Mouse (Mus musculus): ENCODE measurements around the gene Kptn.

Gene Kptn

DNA sequence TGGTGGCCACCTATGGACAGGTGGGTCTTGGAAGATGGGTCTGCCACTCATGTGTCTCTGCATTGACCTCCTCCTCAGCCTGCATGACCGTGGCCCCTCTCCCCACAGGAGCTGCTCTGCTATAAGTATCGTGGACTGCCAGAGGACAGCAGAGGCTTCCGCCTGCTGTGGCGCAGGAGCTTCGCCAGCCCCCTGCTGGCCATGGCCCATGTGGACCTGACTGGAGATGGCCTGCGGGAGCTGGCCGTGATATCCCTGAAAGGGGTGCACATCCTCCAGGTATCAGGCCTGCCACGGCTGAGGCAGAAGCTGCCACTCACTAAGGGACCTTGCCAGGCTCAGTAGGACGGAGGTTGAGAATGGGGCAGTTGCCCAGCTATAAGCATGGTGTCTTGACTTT is 6.1 kb downstream of the Kptn start:
- DNase-seq, result no peak

DNA sequence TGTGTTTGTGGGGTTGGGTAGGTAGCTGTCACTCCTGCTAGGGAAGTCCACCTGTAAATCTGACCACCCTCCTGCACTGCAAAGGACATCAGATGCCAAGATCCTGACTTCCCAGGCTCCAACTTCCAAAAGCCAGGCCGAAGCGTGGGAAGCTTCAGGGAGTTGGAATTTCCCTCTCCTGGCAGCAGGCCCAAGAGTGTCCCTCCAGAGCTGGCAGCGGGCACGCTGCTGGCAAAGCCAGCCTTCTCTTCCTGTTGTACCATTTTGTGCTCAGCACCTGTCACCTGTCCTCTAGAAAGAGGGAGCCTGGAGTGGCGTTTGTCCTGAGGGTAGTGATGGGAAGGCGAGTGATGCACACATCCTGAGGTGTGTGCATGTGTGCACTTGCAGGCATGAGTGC is 8.6 kb downstream of the Kptn start:
- DNase-seq, result peak; percentile 93

GRCm38 (mm10) chr7:16128899-16129298 is 9.2 kb downstream of the Kptn start:
- no peak for DNase-seq

- DNase-seq, result peak; percentile 97
These were observed 9.7 kb downstream of the Kptn start, which contains the start of gene Slc8a2 for GRCm38 (mm10) chr7:16129421-16129845. Gene Slc8a2, plus strand, starts transcription at chr7:16129826.

GRCm38 (mm10) chr7:16129846-16130691 is 10.4 kb downstream of the Kptn start:
- DNase-seq, result peak; percentile 71

GRCm38 (mm10) chr7:16130956-16131634 is 11.4 kb downstream of the Kptn start:
- DNase-seq, result no peak

- DNase-seq, result peak; percentile 61
These were observed 12.5 kb downstream of the Kptn start for GRCm38 (mm10) chr7:16132161-16132581.

- no peak for DNase-seq
These were observed 13.2 kb downstream of the Kptn start for GRCm38 (mm10) chr7:16132926-16133325.

DNA sequence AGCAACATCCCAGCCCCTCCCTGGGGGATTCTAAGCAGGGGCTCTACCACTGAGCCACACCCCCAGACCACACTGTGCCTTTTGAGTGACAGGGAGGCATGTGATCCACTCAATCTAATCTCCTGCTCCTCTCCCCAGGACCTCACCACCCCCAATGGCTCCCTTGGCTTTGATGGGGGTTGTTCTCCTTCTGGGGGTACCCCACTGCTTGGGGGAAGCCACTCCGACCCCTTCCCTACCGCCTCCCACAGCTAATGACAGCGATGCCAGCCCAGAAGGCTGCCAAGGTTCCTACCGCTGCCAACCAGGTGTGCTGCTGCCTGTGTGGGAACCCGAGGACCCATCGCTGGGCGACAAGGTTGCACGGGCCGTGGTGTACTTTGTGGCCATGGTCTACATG is 14.0 kb downstream of the Kptn start:
- DNase-seq, result no peak

DNA sequence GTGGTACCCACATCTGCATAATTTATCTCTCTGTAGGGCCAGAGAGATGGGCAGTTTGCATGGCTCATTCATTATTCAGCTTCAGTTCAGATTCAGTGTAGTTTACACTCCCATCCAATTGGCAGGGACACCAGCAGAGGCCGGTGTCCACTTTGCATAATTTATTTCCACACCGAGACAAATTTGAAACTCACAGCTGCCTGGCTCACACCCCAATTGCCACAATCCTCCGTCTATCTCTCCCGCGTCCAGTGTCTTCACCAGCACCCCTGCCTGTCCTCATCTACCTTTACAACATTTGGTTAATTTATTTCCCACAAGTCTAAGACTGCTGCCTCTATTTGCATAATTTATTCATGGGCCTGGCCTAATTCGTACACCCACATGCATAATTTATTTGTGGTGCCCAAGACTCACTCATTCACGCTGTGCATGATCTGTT is 15.3 kb downstream of the Kptn start:
- DNase-seq, result no peak

GRCm38 (mm10) chr7:16146489-16147410 is 27.1 kb downstream of the Kptn start:
- peak; percentile 74 for DNase-seq

DNA sequence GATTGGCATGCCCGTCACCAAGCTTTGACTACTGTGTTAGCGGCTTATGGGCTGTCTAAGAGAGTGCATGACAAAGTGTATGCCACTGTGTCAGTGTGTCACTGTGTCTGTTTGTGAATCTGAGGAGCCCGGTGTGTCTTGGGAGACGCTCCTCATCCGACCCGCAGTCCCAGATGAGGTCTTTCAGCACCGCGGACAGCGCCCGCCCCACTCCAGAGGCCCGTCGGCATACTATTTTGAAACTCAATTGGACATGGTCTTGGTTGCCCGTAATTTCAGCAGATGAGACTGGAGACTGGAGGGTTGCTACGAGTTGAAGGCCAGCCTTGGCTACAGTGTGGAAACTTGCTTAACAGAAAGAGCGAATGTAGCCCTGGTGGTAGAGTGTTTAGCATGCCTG is 27.9 kb downstream of the Kptn start:
- DNase-seq, result no peak

DNA sequence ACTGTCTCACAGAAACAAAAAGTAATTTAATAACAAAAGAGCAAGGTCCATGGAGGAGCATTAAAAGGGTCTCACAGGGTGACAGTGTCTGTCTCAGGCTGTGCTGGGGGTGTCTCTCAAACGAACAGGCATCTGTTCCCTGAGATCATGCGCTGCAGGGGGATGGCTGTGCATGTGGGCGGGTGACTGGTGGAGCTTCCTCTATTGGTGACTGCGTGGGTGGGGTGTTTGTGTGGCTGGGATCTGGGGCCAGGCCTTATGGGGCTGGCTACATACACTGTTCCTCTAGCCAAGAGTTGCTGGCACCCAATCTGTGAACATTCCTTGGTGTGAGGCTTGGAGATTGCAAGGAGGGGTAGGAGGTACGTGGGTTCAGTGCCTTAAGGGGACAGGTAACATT is 29.5 kb downstream of the Kptn start:
- DNase-seq, result peak; percentile 90

DNA sequence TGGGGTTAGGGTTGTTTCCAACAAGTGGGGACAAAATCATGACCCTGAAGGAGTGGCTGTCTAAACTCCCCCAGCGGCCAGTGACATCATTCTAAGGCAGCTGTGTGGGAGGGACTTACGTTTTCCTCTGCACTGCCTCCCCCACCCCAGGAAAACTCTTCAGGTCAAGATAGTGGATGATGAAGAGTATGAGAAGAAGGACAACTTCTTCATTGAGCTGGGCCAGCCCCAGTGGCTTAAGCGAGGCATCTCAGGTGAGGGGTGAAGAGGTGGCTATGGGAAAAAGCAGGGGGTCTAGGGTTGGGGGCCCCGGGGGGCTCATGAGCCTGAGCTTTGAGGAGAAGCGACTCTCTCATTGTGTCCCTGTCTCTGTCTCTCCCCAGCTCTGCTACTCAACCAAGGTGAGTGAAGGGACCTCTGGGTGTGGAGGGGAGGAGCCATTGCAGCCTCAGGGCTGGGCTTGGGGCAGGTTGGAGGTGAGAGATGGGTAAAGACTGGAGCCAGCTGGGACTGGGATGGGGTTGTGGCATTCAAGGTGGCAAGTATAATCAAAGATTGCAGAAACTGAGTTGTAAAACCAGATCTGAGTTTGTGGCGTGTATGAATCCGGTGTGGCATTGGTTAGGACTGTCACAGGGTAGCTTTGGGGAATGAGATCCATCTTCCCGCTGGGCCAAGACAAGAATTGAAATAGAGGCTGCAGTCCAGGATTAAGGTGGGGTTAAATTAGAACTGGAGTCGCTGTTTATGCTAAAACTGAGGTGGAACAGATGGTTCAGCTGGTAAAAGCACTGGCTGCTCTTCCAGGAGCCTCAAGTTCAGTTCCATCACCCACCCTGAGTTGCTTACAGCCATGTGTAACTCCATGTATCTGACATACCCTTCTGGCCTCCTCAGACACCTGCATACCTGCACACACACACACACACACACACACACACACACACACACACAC is 30.8 kb downstream of the Kptn start:
- DNase-seq, result no peak

DNA sequence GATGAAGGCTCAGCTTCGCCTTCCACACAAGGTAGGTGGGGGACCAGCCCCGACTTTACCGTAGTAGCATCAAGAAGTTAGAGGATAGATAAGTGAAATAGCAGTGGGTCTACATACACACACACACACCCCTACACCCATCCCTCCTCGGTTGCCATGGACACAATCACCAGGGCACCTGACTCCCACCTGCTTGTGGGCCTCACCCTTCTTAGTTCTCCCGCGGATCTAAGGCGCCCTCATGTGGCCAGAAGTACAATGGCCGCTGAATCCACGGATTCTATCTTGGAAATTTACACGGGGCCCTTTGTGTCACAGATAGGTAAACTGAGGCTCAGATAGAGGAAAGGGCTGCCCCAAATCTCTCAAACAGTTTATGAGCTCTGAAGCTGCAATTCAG is 33.8 kb downstream of the Kptn start:
- no peak for DNase-seq

- no peak for DNase-seq
These were observed 35.6 kb downstream of the Kptn start for GRCm38 (mm10) chr7:16155132-16155872.

GRCm38 (mm10) chr7:16156105-16156714 is 36.5 kb downstream of the Kptn start:
- no peak for DNase-seq

- DNase-seq, result no peak
These were observed 39.0 kb downstream of the Kptn start for GRCm38 (mm10) chr7:16158735-16159134.

- DNase-seq, result no peak
These were observed 41.0 kb downstream of the Kptn start for GRCm38 (mm10) chr7:16160702-16161101.

- no peak for DNase-seq
These were observed 41.6 kb downstream of the Kptn start for GRCm38 (mm10) chr7:16161302-16161701.

DNA sequence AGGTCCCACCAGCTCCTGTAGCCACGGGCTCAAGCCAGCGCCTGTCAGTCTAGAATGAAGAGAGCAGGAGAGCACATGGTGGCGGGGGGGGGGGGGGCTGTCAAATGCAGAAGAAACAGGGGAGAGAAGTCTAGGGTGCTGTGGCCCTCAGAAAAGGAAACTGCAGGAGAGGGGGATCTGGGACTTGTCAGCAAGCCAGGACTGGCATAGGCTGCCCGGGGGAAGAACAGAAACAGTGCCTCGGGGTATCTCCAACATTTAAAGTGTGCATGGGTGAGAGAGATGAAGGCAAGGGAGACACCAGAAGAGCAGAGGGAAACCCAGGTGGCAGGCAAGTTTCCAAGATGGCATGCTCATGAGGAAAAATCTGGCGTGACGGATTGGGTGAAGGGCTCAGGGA is 42.3 kb downstream of the Kptn start:
- DNase-seq, result no peak
